Mouse (Mus musculus) hindbrain, embryonic 12.5 days (tissue): Measurements from ENCODE around the gene Smco1. TPM values are rescaled to one million over a fixed set of nuclear protein-coding genes. Genes with fewer than 3 reads are reported as not detected.

ENCODE experiments used
- ATAC-seq: fragments of 200-750 bp; cut with Nextera tagmentation; 2 replicates; pipeline ENCODE4 v1.8.0; 2017; ENCODE audit warnings: moderate TSS enrichment; ENCODE audit not compliant: low FRiP score
- H3K27ac ChIP-seq: fragments of 300-500 bp; sonication (generic); 2 replicates; pipeline ENCODE4 v1.5.1; 2016; ENCODE audit warnings: mild to moderate bottlenecking
- H3K27me3 ChIP-seq: fragments of 300-500 bp; sonication (generic); 2 replicates; pipeline ENCODE4 v1.6.1; 2016; ENCODE audit warnings: mild to moderate bottlenecking
- H3K36me3 ChIP-seq: fragments of 300-500 bp; sonication (generic); 2 replicates; pipeline ENCODE4 v1.6.1; 2016; ENCODE audit warnings: mild to moderate bottlenecking
- H3K4me1 ChIP-seq: fragments of 300-500 bp; sonication (generic); 2 replicates; pipeline ENCODE4 v1.6.1; 2016
- H3K4me2 ChIP-seq: fragments of 300-500 bp; sonication (generic); replicated peaks from 2 replicates; pipeline ENCODE4 v1.6.1; 2016; ENCODE audit warnings: mild to moderate bottlenecking
- H3K4me3 ChIP-seq: fragments of 300-500 bp; sonication (generic); 2 replicates; pipeline ENCODE4 v1.5.1; 2016; ENCODE audit warnings: mild to moderate bottlenecking
- H3K9ac ChIP-seq: fragments of 300-500 bp; sonication (generic); 2 replicates; pipeline ENCODE4 v1.6.1; 2016; ENCODE audit warnings: mild to moderate bottlenecking, moderate library complexity
- H3K9me3 ChIP-seq: fragments of 300-500 bp; sonication (generic); replicated peaks from 2 replicates; pipeline ENCODE4 v1.6.1; 2016; ENCODE audit warnings: mild to moderate bottlenecking
- WGBS: fragments of 180-500 bp; shearing (Covaris S2); methylation state at CpG from one replicate; pipeline ENCODE4 v1.1.7; 2016; 5-methylcytosine and 5-hydroxymethylcytosine counted together
- microRNA counts: library from miRNA; unstranded; fragments of <30 nt; microRNA quantifications from one replicate; lab custom pipeline; 2017
- microRNA-seq: library from miRNA; unstranded; fragments of <30 nt; microRNA quantifications from one replicate; pipeline ENCODE4, GENCODE M21; 2017
- polyA plus RNA-seq: library from polyadenylated mRNA; unstranded; fragments of >200 nt; fragmentation: Nextera tagmentation; extraction: Ambion mirVana; gene quantifications from 2 replicates; pipeline ENCODE4 v1.2.1, GENCODE M21; 2016

Smco1 gene
- polyA plus RNA-seq, 1 experiment from 2014 or later = 0.14 TPM

- WGBS = 76% methylated on average over 2 of the region's 2 CpGs
Observed at GRCm38 (mm10) chr16:32316601-32317000, 45.3 kb downstream of the Smco1 start.

GRCm38 (mm10) chr16:32323953-32324352 is 52.7 kb downstream of the Smco1 start:
- ATAC-seq = no peak
- no peak overlapping the region for H3K4me3 ChIP-seq

More at GRCm38 (mm10) chr16:32316601-32317000, 45.3 kb downstream of the Smco1 start:
- H3K4me2 ChIP-seq = no peak overlapping the region
- no peak overlapping the region for H3K4me3 ChIP-seq
- no peak overlapping the region for H3K27ac ChIP-seq
- peaks cover 11% of the 10 kb centered on the region; the same call in 1 of the 2 replicates for H3K4me1 ChIP-seq
- no peaks in the 10 kb centered on the region for H3K36me3 ChIP-seq
- no peaks in the 10 kb centered on the region for H3K9me3 ChIP-seq
- H3K27me3 ChIP-seq = no peaks in the 10 kb centered on the region
- ATAC-seq = no peak
- no peak overlapping the region for H3K9ac ChIP-seq

More at GRCm38 (mm10) chr16:32323953-32324352, 52.7 kb downstream of the Smco1 start:
- H3K36me3 ChIP-seq = no peaks in the 10 kb centered on the region
- H3K9ac ChIP-seq = no peak overlapping the region
- no peak overlapping the region for H3K4me2 ChIP-seq
- H3K9me3 ChIP-seq = no peaks in the 10 kb centered on the region
- no peaks in the 10 kb centered on the region for H3K4me1 ChIP-seq
- H3K27me3 ChIP-seq = no peaks in the 10 kb centered on the region
- no peak overlapping the region for H3K27ac ChIP-seq
- 38% methylated on average over 7 of the region's 7 CpGs for WGBS

MicroRNA genes within 50 kb of the gene (microRNA counts, 519-probe panel; counts per million panel counts)
- 470 counts per million, percentile 58 among the panel's probes with 10 or more counts for microRNA mmu-miR-1946a (lab: Ali Mortazavi, UCI)

Small RNA genes lying within 50 kb of the gene (microRNA-seq; reads per million reads assigned to microRNA genes)
- not detected for gene Mir1946a

Other genes with a start within 250 kb of the Smco1 start
- 48.5 and 50.3 TPM in 2 replicates for gene Pak2, start 192.1 kb upstream of the Smco1 start, polyA plus RNA-seq
- 124 and 135 TPM in 2 replicates for gene Pigx, start 171.7 kb upstream of the Smco1 start, polyA plus RNA-seq
- gene Cep19, start 171.7 kb upstream of the Smco1 start, polyA plus RNA-seq = 39.6 and 41.9 TPM in 2 replicates
- 9.8 and 10.1 TPM in 2 replicates for gene Nrros, start 105.9 kb upstream of the Smco1 start, polyA plus RNA-seq
- 0.26 TPM in 1 of 2 replicates, not detected in the other for gene Bex6, start 91.6 kb upstream of the Smco1 start, polyA plus RNA-seq
- 26.1 and 28.4 TPM in 2 replicates for gene Fbxo45, start 24.3 kb upstream of the Smco1 start, polyA plus RNA-seq
- gene Wdr53, start 24.2 kb upstream of the Smco1 start, polyA plus RNA-seq = 17.1 and 18.5 TPM in 2 replicates
- gene Rnf168, start 6.0 kb downstream of the Smco1 start, polyA plus RNA-seq = 32.7 and 33.9 TPM in 2 replicates
- gene Ubxn7, start 60.8 kb downstream of the Smco1 start, polyA plus RNA-seq = 31.6 and 34.0 TPM in 2 replicates
- gene Tm4sf19, start 129.0 kb downstream of the Smco1 start, polyA plus RNA-seq = not detected in 2 replicates
- gene Tctex1d2, start 148.2 kb downstream of the Smco1 start, polyA plus RNA-seq = 27.6 and 29.8 TPM in 2 replicates
- 47.5 and 48.6 TPM in 2 replicates for gene Pcyt1a, start 159.5 kb downstream of the Smco1 start, polyA plus RNA-seq
- gene Slc51a, start 216.4 kb downstream of the Smco1 start, polyA plus RNA-seq = 0.09 and 0.14 TPM in 2 replicates
- gene Zdhhc19, start 224.8 kb downstream of the Smco1 start, polyA plus RNA-seq = not detected in 2 replicates